Mouse (Mus musculus): ENCODE measurements around the gene Ramp2. TPM values are rescaled to one million over a fixed set of nuclear protein-coding genes. Genes with fewer than 3 reads are reported as not detected.

The Ramp2 gene
- polyA plus RNA-seq, 1 experiment from 2014 or later: 21.8 TPM

- H3K27ac ChIP-seq (ENCODE audit: low read length): no peak overlapping the region
- peaks cover 2% of the 10 kb centered on the region; the same call in 1 of the 2 replicates for H3K36me3 ChIP-seq (ENCODE audit: control insufficient read depth, insufficient read depth)
- H3K9ac ChIP-seq (ENCODE audit: low read depth, low read length): no peak overlapping the region
- no peaks in the 10 kb centered on the region for H3K9me3 ChIP-seq (replicated peaks; ENCODE audit: control insufficient read depth, low read length)
- H3K4me3 ChIP-seq (ENCODE audit: low read depth, low read length): no peak overlapping the region
- no peaks in the 10 kb centered on the region for H3K27me3 ChIP-seq (ENCODE audit: control insufficient read depth, insufficient read depth, low read depth, low read length)
- H3K4me1 ChIP-seq (ENCODE audit: control insufficient read depth, low read depth, low read length): peaks cover 21% of the 10 kb centered on the region
- no peak overlapping the region for H3K4me2 ChIP-seq (ENCODE audit: low read depth, low read length)
- 76% methylated on average over 4 of the region's 4 CpGs for WGBS (ENCODE audit: insufficient replicate concordance)
- no peak for ATAC-seq (ENCODE audit: low read depth)
Measured at GRCm38 (mm10) chr11:101275309-101275708, 29.5 kb downstream of the Ramp2 start.

GRCm38 (mm10) chr11:101276319-101277070, 30.7 kb downstream of the Ramp2 start:
- Histone ChIP-seq H3K27ac (ENCODE audit: low read length) (no peak overlapping the region), H3K36me3 (ENCODE audit: control insufficient read depth, insufficient read depth) (peaks cover 2% of the 10 kb centered on the region; the same call in 1 of the 2 replicates), H3K27me3 (ENCODE audit: control insufficient read depth, insufficient read depth, low read depth, low read length) (no peaks in the 10 kb centered on the region), H3K9me3 (replicated peaks; ENCODE audit: control insufficient read depth, low read length) (no peaks in the 10 kb centered on the region), H3K4me1 (ENCODE audit: control insufficient read depth, low read depth, low read length) (peaks cover 21% of the 10 kb centered on the region), H3K9ac (ENCODE audit: low read depth, low read length) (no peak overlapping the region), H3K4me3 (ENCODE audit: low read depth, low read length) (no peak overlapping the region), H3K4me2 (ENCODE audit: low read depth, low read length) (no peak overlapping the region)
- no peak for ATAC-seq (ENCODE audit: low read depth)
- WGBS (ENCODE audit: insufficient replicate concordance): 61% methylated on average over 27 of the region's 27 CpGs

GRCm38 (mm10) chr11:101277381-101278222, 31.8 kb downstream of the Ramp2 start:
- H3K27me3 ChIP-seq (ENCODE audit: control insufficient read depth, insufficient read depth, low read depth, low read length): no peaks in the 10 kb centered on the region
- H3K4me2 ChIP-seq (ENCODE audit: low read depth, low read length): peak overlapping the region; percentile 66
- no peaks in the 10 kb centered on the region for H3K9me3 ChIP-seq (replicated peaks; ENCODE audit: control insufficient read depth, low read length)
- peak overlapping the region; percentile 74 for H3K4me3 ChIP-seq (ENCODE audit: low read depth, low read length)
- H3K36me3 ChIP-seq (ENCODE audit: control insufficient read depth, insufficient read depth): peaks cover 2% of the 10 kb centered on the region; the same call in 1 of the 2 replicates
- 40% methylated on average over 12 of the region's 12 CpGs for WGBS (ENCODE audit: insufficient replicate concordance)
- ATAC-seq (ENCODE audit: low read depth): no peak
- peaks cover 21% of the 10 kb centered on the region for H3K4me1 ChIP-seq (ENCODE audit: control insufficient read depth, low read depth, low read length)
- H3K27ac ChIP-seq (ENCODE audit: low read length): peak overlapping the region; percentile 61; the same call in 1 of the 2 replicates
- H3K9ac ChIP-seq (ENCODE audit: low read depth, low read length): peak overlapping the region; percentile 76

- H3K9me3 ChIP-seq (replicated peaks; ENCODE audit: control insufficient read depth, low read length): no peaks in the 10 kb centered on the region
- WGBS (ENCODE audit: insufficient replicate concordance): 3% methylated on average over 45 of the region's 45 CpGs
Measured at GRCm38 (mm10) chr11:101278223-101279192, 32.7 kb downstream of the Ramp2 start, which contains the start of the genes Cntd1 and Coa3. Gene Cntd1, plus strand, starts transcription at chr11:101279012. Gene Coa3, minus strand, starts transcription at chr11:101279114.

GRCm38 (mm10) chr11:101279193-101279569, 33.4 kb downstream of the Ramp2 start:
- peak overlapping the region; percentile 74 for H3K4me3 ChIP-seq (ENCODE audit: low read depth, low read length)

More at GRCm38 (mm10) chr11:101278223-101279192, 32.7 kb downstream of the Ramp2 start, which contains the start of the genes Cntd1 and Coa3:
- Histone ChIP-seq H3K9ac (ENCODE audit: low read depth, low read length) (peak within 1 kb of the TSS; percentile 76), H3K4me3 (ENCODE audit: low read depth, low read length) (peak within 1 kb of the TSS; percentile 74), H3K27me3 (ENCODE audit: control insufficient read depth, insufficient read depth, low read depth, low read length) (no peaks in the 10 kb centered on the region), H3K27ac (ENCODE audit: low read length) (peak within 1 kb of the TSS; percentile 61), H3K36me3 (ENCODE audit: control insufficient read depth, insufficient read depth) (peaks cover 2% of the 10 kb centered on the region; the same call in 1 of the 2 replicates), H3K4me1 (ENCODE audit: control insufficient read depth, low read depth, low read length) (peaks cover 21% of the 10 kb centered on the region), H3K4me2 (ENCODE audit: low read depth, low read length) (peak within 1 kb of the TSS; percentile 66)
- ATAC-seq (ENCODE audit: low read depth): peak; percentile 94

DNA sequence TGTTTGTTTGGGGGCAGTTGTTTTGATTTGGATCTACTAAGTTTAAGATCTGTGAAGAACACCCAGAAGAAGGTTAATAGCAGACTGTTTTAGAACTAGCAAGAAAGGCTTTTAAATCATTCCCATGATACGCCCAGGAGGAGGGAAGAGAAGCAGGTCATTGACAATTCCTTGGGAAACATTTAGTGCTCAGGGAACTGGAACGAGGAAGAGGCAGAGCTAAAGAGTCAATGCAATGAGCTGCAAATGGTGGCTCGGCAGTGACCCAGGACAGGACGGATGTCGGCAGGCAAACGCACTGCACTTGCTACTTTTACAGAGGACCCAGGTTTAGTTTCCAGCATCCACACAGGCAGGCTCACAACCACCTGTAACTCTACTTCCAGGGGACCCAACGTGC, 35.0 kb downstream of the Ramp2 start:
- no peak for ATAC-seq (ENCODE audit: low read depth)
- Histone ChIP-seq H3K27me3 (ENCODE audit: control insufficient read depth, insufficient read depth, low read depth, low read length) (no peaks in the 10 kb centered on the region), H3K4me2 (ENCODE audit: low read depth, low read length) (no peak overlapping the region), H3K4me1 (ENCODE audit: control insufficient read depth, low read depth, low read length) (peaks cover 21% of the 10 kb centered on the region), H3K36me3 (ENCODE audit: control insufficient read depth, insufficient read depth) (peaks cover 2% of the 10 kb centered on the region; the same call in 1 of the 2 replicates), H3K27ac (ENCODE audit: low read length) (no peak overlapping the region), H3K4me3 (ENCODE audit: low read depth, low read length) (no peak overlapping the region), H3K9ac (ENCODE audit: low read depth, low read length) (no peak overlapping the region), H3K9me3 (replicated peaks; ENCODE audit: control insufficient read depth, low read length) (no peaks in the 10 kb centered on the region)
- 53% methylated on average over 7 of the region's 7 CpGs for WGBS (ENCODE audit: insufficient replicate concordance)

More at GRCm38 (mm10) chr11:101279193-101279569, 33.4 kb downstream of the Ramp2 start:
- H3K9me3 ChIP-seq (replicated peaks; ENCODE audit: control insufficient read depth, low read length): no peaks in the 10 kb centered on the region
- no peaks in the 10 kb centered on the region for H3K27me3 ChIP-seq (ENCODE audit: control insufficient read depth, insufficient read depth, low read depth, low read length)
- no peak overlapping the region for H3K27ac ChIP-seq (ENCODE audit: low read length)
- H3K9ac ChIP-seq (ENCODE audit: low read depth, low read length): peak overlapping the region; percentile 76
- peak; percentile 17; the same call in 1 of the 2 replicates for ATAC-seq (ENCODE audit: low read depth)
- peaks cover 21% of the 10 kb centered on the region for H3K4me1 ChIP-seq (ENCODE audit: control insufficient read depth, low read depth, low read length)
- peaks cover 2% of the 10 kb centered on the region; the same call in 1 of the 2 replicates for H3K36me3 ChIP-seq (ENCODE audit: control insufficient read depth, insufficient read depth)
- 57% methylated on average over 14 of the region's 14 CpGs for WGBS (ENCODE audit: insufficient replicate concordance)
- H3K4me2 ChIP-seq (ENCODE audit: low read depth, low read length): peak overlapping the region; percentile 66

DNA sequence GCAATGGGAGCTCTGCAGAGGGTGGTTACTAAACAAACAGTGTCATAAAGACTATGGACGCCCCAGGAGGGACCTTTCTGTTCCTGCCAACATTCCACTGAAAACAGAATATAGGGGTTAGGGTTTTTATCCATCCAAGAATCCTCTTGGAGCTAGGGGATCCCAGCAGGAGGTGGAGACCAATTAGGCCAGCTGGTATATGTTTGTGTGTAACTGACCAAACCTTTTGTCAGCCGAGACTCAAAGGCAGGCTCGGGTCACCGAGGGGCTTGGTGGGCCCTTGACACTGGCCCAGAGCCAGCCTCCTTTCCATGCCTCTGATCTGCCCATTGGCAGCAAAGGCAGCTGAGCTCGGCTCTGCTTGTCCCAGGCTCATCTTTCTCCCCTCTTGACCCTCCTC, 37.1 kb downstream of the Ramp2 start:
- Histone ChIP-seq H3K9me3 (replicated peaks; ENCODE audit: control insufficient read depth, low read length) (no peaks in the 10 kb centered on the region), H3K4me1 (ENCODE audit: control insufficient read depth, low read depth, low read length) (peaks cover 6% of the 10 kb centered on the region), H3K27me3 (ENCODE audit: control insufficient read depth, insufficient read depth, low read depth, low read length) (no peaks in the 10 kb centered on the region), H3K4me2 (ENCODE audit: low read depth, low read length) (no peak overlapping the region), H3K36me3 (ENCODE audit: control insufficient read depth, insufficient read depth) (peaks cover 3% of the 10 kb centered on the region; the same call in 1 of the 2 replicates), H3K4me3 (ENCODE audit: low read depth, low read length) (no peak overlapping the region), H3K27ac (ENCODE audit: low read length) (no peak overlapping the region), H3K9ac (ENCODE audit: low read depth, low read length) (no peak overlapping the region)
- WGBS (ENCODE audit: insufficient replicate concordance): 67% methylated on average over 5 of the region's 5 CpGs
- ATAC-seq (ENCODE audit: low read depth): no peak

DNA sequence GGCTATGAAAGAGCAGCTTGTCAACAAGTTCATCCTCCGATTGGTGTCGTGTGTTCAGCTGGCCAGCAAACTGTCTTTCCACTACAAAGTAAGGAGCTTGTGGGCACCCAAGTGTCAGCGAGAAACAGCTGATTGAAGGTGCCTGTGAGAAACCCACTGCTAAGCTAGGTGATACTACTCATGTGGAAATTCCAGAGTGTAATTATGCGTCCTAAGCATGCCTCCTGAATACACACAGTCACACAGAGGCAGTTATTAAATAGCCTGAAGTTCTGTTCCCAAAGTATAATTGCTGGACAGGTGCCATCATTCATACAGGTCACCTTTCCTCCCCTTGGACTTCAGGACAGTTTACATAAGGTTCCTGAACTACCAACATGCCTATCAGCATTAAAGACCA, 38.0 kb downstream of the Ramp2 start:
- Histone ChIP-seq H3K9ac (ENCODE audit: low read depth, low read length) (no peak overlapping the region), H3K27ac (ENCODE audit: low read length) (no peak overlapping the region), H3K4me2 (ENCODE audit: low read depth, low read length) (no peak overlapping the region), H3K4me3 (ENCODE audit: low read depth, low read length) (no peak overlapping the region), H3K36me3 (ENCODE audit: control insufficient read depth, insufficient read depth) (peaks cover 10% of the 10 kb centered on the region), H3K9me3 (replicated peaks; ENCODE audit: control insufficient read depth, low read length) (no peaks in the 10 kb centered on the region), H3K27me3 (ENCODE audit: control insufficient read depth, insufficient read depth, low read depth, low read length) (no peaks in the 10 kb centered on the region), H3K4me1 (ENCODE audit: control insufficient read depth, low read depth, low read length) (peaks cover 4% of the 10 kb centered on the region)
- no peak for ATAC-seq (ENCODE audit: low read depth)
- 66% methylated on average over 4 of the region's 4 CpGs for WGBS (ENCODE audit: insufficient replicate concordance)

Measured in liver, embryonic 16.5 days (tissue).